Mouse (Mus musculus): Measurements from ENCODE around the gene Gm15013. TPM values are rescaled to one million over a fixed set of nuclear protein-coding genes. Genes with fewer than 3 reads are reported as not detected.
A peak's percentile ranks its signal among the peaks of the same experiment; 100 is the strongest.
"Not testable (repeated sequence)": the region's sequence is repeated elsewhere in the genome, so short reads cannot be mapped to it uniquely, and the experiment has no call there.

Gm15013 gene
- total RNA-seq (2021), result not detected
- long read RNA-seq, experiment 1, result 0 reads
- long read RNA-seq, experiment 2, result 0 reads

- intact Hi-C loops (cut with DNase I), result no loop called here
Observed at GRCm38 (mm10) chrX:139714381-139714780, at the start of gene Gm15013. Gm15013 (minus strand) TSS chrX:139714481.

GRCm38 (mm10) chrX:139762546-139762945 lies 48.3 kb upstream of the Gm15013 start:
- DNase-seq (ENCODE audit: low spot score in 2 of 2), result peak; percentile 33 to 52
- intact Hi-C loops (cut with DNase I), result no loop called here

More at GRCm38 (mm10) chrX:139714381-139714780, at the start of gene Gm15013:
- no peak for DNase-seq (ENCODE audit: low spot score in 2 of 2)

- intact Hi-C loops (cut with DNase I); DNase-seq (ENCODE audit: low spot score in 2 of 2): not testable (repeated sequence)
Observed at GRCm38 (mm10) chrX:139758634-139759033, 44.4 kb upstream of the Gm15013 start.

GRCm38 (mm10) chrX:139751855-139752254 lies 37.6 kb upstream of the Gm15013 start:
- peak; percentile 11 to 35 for DNase-seq (ENCODE audit: low spot score in 2 of 2)
- intact Hi-C loops (cut with DNase I), result no loop called here

- intact Hi-C loops (cut with DNase I), result no loop called here
- DNase-seq (ENCODE audit: low spot score in 2 of 2), result no peak
Observed at GRCm38 (mm10) chrX:139737066-139737465, 22.8 kb upstream of the Gm15013 start.

GRCm38 (mm10) chrX:139730541-139730940 lies 16.3 kb upstream of the Gm15013 start:
- no peak for DNase-seq (ENCODE audit: low spot score in 2 of 2)
- intact Hi-C loops (cut with DNase I), result no loop called here

- intact Hi-C loops (cut with DNase I), result no loop called here
- no peak for DNase-seq (ENCODE audit: low spot score in 2 of 2)
Observed at GRCm38 (mm10) chrX:139722350-139722749, 8.1 kb upstream of the Gm15013 start.

- DNase-seq (ENCODE audit: low spot score in 2 of 2), result peak; percentile 56 to 71
- intact Hi-C loops (cut with DNase I), result no loop called here
Observed at GRCm38 (mm10) chrX:139684775-139685695, 29.2 kb downstream of the Gm15013 start, which contains the start of gene Tbc1d8b. Tbc1d8b (plus strand) TSS chrX:139684996.

GRCm38 (mm10) chrX:139684410-139684774 lies 29.9 kb downstream of the Gm15013 start:
- intact Hi-C loops (cut with DNase I), result no loop called here
- no peak for DNase-seq (ENCODE audit: low spot score in 2 of 2)

GRCm38 (mm10) chrX:139665829-139666228 lies 48.5 kb downstream of the Gm15013 start:
- peak in 1 of 2 experiments; percentile 11 for DNase-seq (ENCODE audit: low spot score in 2 of 2)
- intact Hi-C loops (cut with DNase I), result loop anchor here (10.0 kb wide), 1 partner anchor 251 kb away; no protein-coding TSS in a partner anchor

Other genes starting within 250 kb of the Gm15013 start
- gene D330045A20Rik, start 234.1 kb downstream of the Gm15013 start, total RNA-seq (2021), result 1 to 10 TPM in 1 of 2 experiments, under 1 TPM in 1; 0.66 to 1.1 TPM
- 10 to 100 TPM; 11.6 to 11.7 TPM for gene Rnf128, start 151.2 kb downstream of the Gm15013 start, total RNA-seq (2021)
- 1 to 10 TPM; 2.6 to 3.1 TPM for gene Tbc1d8b, start 29.5 kb downstream of the Gm15013 start, total RNA-seq (2021)
- not detected for gene Ripply1, start 67.9 kb upstream of the Gm15013 start, total RNA-seq (2021)
- under 1 TPM; 0.87 to 0.97 TPM for gene Cldn2, start 86.3 kb upstream of the Gm15013 start, total RNA-seq (2021)
- 1 to 10 TPM; 3.6 to 3.8 TPM for gene Morc4, start 157.2 kb upstream of the Gm15013 start, total RNA-seq (2021)

Data from left cerebral cortex, postnatal 14 days (tissue).